In genomic region chr7:105519336-105519735, GRCm38 (mm10) we compare ENCODE assay signal across 15 mouse cellular contexts. TPM values are rescaled to one million over a fixed set of nuclear protein-coding genes. Genes with fewer than 3 reads are reported as not detected.
DNase-seq lines count a peak whose midpoint lies in the region; ATAC-seq and TF ChIP-seq lines count a peak whose summit lies in the region.
"Had no signal": no experiment of that assay in that cellular context is flagged by ENCODE, and none has a peak within 500 bp of the region (broad histone marks: within the 10 kb centered on the region; RNA-seq: fewer than 3 reads in every experiment).

No protein-coding gene starts in this region.

- 39% methylated on average over 11 of the region's 11 CpGs for WGBS in kidney, embryonic 16.5 days
- WGBS in kidney, adult 2 months, result 54% methylated on average over 11 of the region's 11 CpGs
- WGBS in olfactory bulb, adult 2 months, result 41% methylated on average over 11 of the region's 11 CpGs
- WGBS in forebrain, embryonic 12.5 days, result 74% methylated on average over 11 of the region's 11 CpGs
- 68% methylated on average over 11 of the region's 11 CpGs for WGBS in midbrain, embryonic 13.5 days

- no peaks in the 10 kb centered on the region for H3K27me3 ChIP-seq in kidney, embryonic 16.5 days (ENCODE audit: insufficient read depth, low read length)
- no peaks in the 10 kb centered on the region for H3K27me3 ChIP-seq in kidney, adult 2 months (replicated peaks; ENCODE audit: control insufficient read depth, insufficient read depth, low read length)
- no peaks in the 10 kb centered on the region for H3K27me3 ChIP-seq in Patski
- 0 out of 2 replicates have a peak, but pooled peaks cover 4% of the 10 kb centered on the region for H3K27me3 ChIP-seq in forebrain, embryonic 12.5 days
- peaks cover 17% of the 10 kb centered on the region for H3K27me3 ChIP-seq in midbrain, embryonic 13.5 days
- H3K27me3 ChIP-seq: embryonic facial prominence, embryonic 15.5 days; hindbrain, embryonic 12.5 days had no signal

- H3K27ac ChIP-seq in kidney, embryonic 16.5 days (ENCODE audit: low read length), result no peak overlapping the region
- no peak overlapping the region for H3K27ac ChIP-seq in kidney, adult 2 months (ENCODE audit: insufficient read depth, low read depth, low read length)
- peak overlapping the region; percentile 29; the same call in 1 of the 2 replicates for H3K27ac ChIP-seq in olfactory bulb, adult 2 months (ENCODE audit: insufficient read depth, low read depth, low read length)
- H3K27ac ChIP-seq in forebrain, embryonic 12.5 days, result no peak overlapping the region
- no peak overlapping the region for H3K27ac ChIP-seq in midbrain, embryonic 13.5 days
- H3K27ac ChIP-seq: embryonic facial prominence, embryonic 15.5 days; hindbrain, embryonic 12.5 days; limb, embryonic 13.5 days had no signal

- DNase-seq in kidney, adult 2 months, result no peak
- DNase-seq in Patski (ENCODE audit: low read depth, low spot score), result no peak
- DNase-seq in frontal cortex, postnatal 14 days (ENCODE audit: low spot score in 2 of 2), result peak; percentile 69 to 82
- DNase-seq in thymus, postnatal 4 days, result no peak
- DNase-seq: adrenal gland, adult 2 months; gastrocnemius, postnatal 10 days; kidney, adult 18-20 months; lung, embryonic 14.5 days had no signal

- H3K9ac ChIP-seq in kidney, embryonic 16.5 days (replicated peaks; ENCODE audit: low read length), result no peak overlapping the region
- H3K9ac ChIP-seq in forebrain, embryonic 12.5 days, result no peak overlapping the region
- H3K9ac ChIP-seq in midbrain, embryonic 13.5 days (replicated peaks), result no peak overlapping the region
- H3K9ac ChIP-seq: embryonic facial prominence, embryonic 15.5 days; hindbrain, embryonic 12.5 days; limb, embryonic 13.5 days; lung, embryonic 14.5 days had no signal

- peak; percentile 32; the same call in 1 of the 2 replicates for ATAC-seq in kidney, embryonic 16.5 days (ENCODE audit: low FRiP score, low TSS enrichment)
- peak; percentile 56 for ATAC-seq in Patski
- no peak for ATAC-seq in forebrain, embryonic 12.5 days (ENCODE audit: low FRiP score)
- no peak for ATAC-seq in midbrain, embryonic 13.5 days

- TF ChIP-seq CTCF in kidney, adult 2 months (conservative IDR thresholded peaks at IDR 0.05; ENCODE audit: insufficient read depth, insufficient read length, low read depth, low read length), result no peak
- no peak for TF ChIP-seq CTCF in Patski (IDR thresholded peaks at IDR 0.05)
- TF ChIP-seq CTCF in olfactory bulb, adult 2 months (IDR thresholded peaks at IDR 0.05; ENCODE audit: insufficient read depth, low read depth, low read length), result no peak

- POLR2A ChIA-PET in Patski (lab: Charles Lee), result no interaction called here

- no peak for TF ChIP-seq POLR2A in kidney, adult 2 months (IDR thresholded peaks at IDR 0.05; ENCODE audit: low read depth, low read length)
- no peak for TF ChIP-seq POLR2A in olfactory bulb, adult 2 months (IDR thresholded peaks at IDR 0.05; ENCODE audit: insufficient read depth, low read depth, low read length)

- H3K4me3 ChIP-seq in kidney, embryonic 16.5 days (ENCODE audit: low read length), result no peak overlapping the region
- H3K4me3 ChIP-seq in kidney, adult 2 months (ENCODE audit: insufficient read depth, low read depth, low read length), result no peak overlapping the region
- H3K4me3 ChIP-seq in olfactory bulb, adult 2 months (ENCODE audit: insufficient read depth, low read depth, low read length), result no peak overlapping the region
- no peak overlapping the region for H3K4me3 ChIP-seq in forebrain, embryonic 12.5 days (replicated peaks)
- no peak overlapping the region for H3K4me3 ChIP-seq in midbrain, embryonic 13.5 days (replicated peaks)
- H3K4me3 ChIP-seq: embryonic facial prominence, embryonic 15.5 days; hindbrain, embryonic 12.5 days; limb, embryonic 13.5 days had no signal

- H3K4me1 ChIP-seq in kidney, embryonic 16.5 days (ENCODE audit: insufficient read depth, low read length), result 0 out of 2 replicates have a peak, but pooled peaks cover 3% of the 10 kb centered on the region
- peaks cover 5% of the 10 kb centered on the region; the same call in 1 of the 2 replicates for H3K4me1 ChIP-seq in kidney, adult 2 months (ENCODE audit: control insufficient read depth, insufficient read depth, low read length)
- peaks cover 7% of the 10 kb centered on the region for H3K4me1 ChIP-seq in olfactory bulb, adult 2 months (ENCODE audit: control insufficient read depth, insufficient read depth, low read length)
- H3K4me1 ChIP-seq in forebrain, embryonic 12.5 days, result peaks cover 8% of the 10 kb centered on the region; the same call in 1 of the 2 replicates
- peaks cover 13% of the 10 kb centered on the region for H3K4me1 ChIP-seq in midbrain, embryonic 13.5 days (replicated peaks)

- in situ Hi-C loops in Patski (cut with MboI; ENCODE audit: low pct_unique_long_range_greater_than_20kb), result loop anchor here (5.0 to 25.0 kb wide), 2 partner anchors 112 to 1307 kb away; partner anchors contain the start of gene Trim6

- CTCF ChIA-PET in Patski (lab: Charles Lee), result interaction anchor here (1.3 to 2.2 kb wide), 3 partner anchors 11 to 108 kb away, joined by 5 to 11 read pairs (median 7); no protein-coding TSS in a partner anchor

- H3K36me3 ChIP-seq in kidney, embryonic 16.5 days (ENCODE audit: insufficient read depth, low read length), result no peaks in the 10 kb centered on the region
- H3K36me3 ChIP-seq in kidney, adult 2 months (ENCODE audit: control insufficient read depth, insufficient read depth, low read length), result no peaks in the 10 kb centered on the region
- H3K36me3 ChIP-seq in forebrain, embryonic 12.5 days (replicated peaks), result no peaks in the 10 kb centered on the region
- H3K36me3 ChIP-seq in midbrain, embryonic 13.5 days, result no peaks in the 10 kb centered on the region
- H3K36me3 ChIP-seq: embryonic facial prominence, embryonic 15.5 days; hindbrain, embryonic 12.5 days; limb, embryonic 13.5 days had no signal

- H3K4me2 ChIP-seq in kidney, embryonic 16.5 days (replicated peaks; ENCODE audit: low read depth, low read length), result no peak overlapping the region
- H3K4me2 ChIP-seq in forebrain, embryonic 12.5 days, result no peak overlapping the region
- H3K4me2 ChIP-seq in midbrain, embryonic 13.5 days (replicated peaks), result no peak overlapping the region
- H3K4me2 ChIP-seq: embryonic facial prominence, embryonic 15.5 days; hindbrain, embryonic 12.5 days; limb, embryonic 13.5 days; lung, embryonic 14.5 days had no signal

- H3K9me3 ChIP-seq in kidney, embryonic 16.5 days (ENCODE audit: low read length), result no peaks in the 10 kb centered on the region
- H3K9me3 ChIP-seq in forebrain, embryonic 12.5 days, result no peaks in the 10 kb centered on the region
- H3K9me3 ChIP-seq in midbrain, embryonic 13.5 days, result no peaks in the 10 kb centered on the region
- H3K9me3 ChIP-seq: embryonic facial prominence, embryonic 15.5 days; hindbrain, embryonic 12.5 days; limb, embryonic 13.5 days had no signal

RNA-seq across cellular contexts. Expression of gene Smpd1, which starts 34.8 kb away (rescaled TPM):
- polyA plus RNA-seq in kidney, embryonic 16.5 days (2015; fragmentation: Nextera tagmentation; extraction: Ambion mirVana), result 58.7 and 60.7 TPM in 2 replicates
- polyA plus RNA-seq in kidney, adult 2 months (2012; rRNA removed), result 109 and 144 TPM in 2 replicates
- polyA plus RNA-seq in Patski (2021), result 103 TPM
- not detected in 2 replicates for polyA plus RNA-seq in olfactory bulb, adult 2 months (2012; ENCODE audit: insufficient read depth, insufficient read length, low replicate concordance, missing spikeins)
- 42.5 and 43.6 TPM in 2 replicates for polyA plus RNA-seq in forebrain, embryonic 12.5 days (2016; fragmentation: Nextera tagmentation; extraction: Ambion mirVana)
- polyA plus RNA-seq in midbrain, embryonic 13.5 days (2015; fragmentation: Nextera tagmentation; extraction: Ambion mirVana), result 66.3 and 68.9 TPM in 2 replicates

RNA-seq across cellular contexts. Expression of gene Cavin3, which starts 37.2 kb away (rescaled TPM):
- 59.4 and 75.7 TPM in 2 replicates for polyA plus RNA-seq in kidney, embryonic 16.5 days (2015; fragmentation: Nextera tagmentation; extraction: Ambion mirVana)
- polyA plus RNA-seq in kidney, adult 2 months (2012; rRNA removed), result 21.4 and 27.9 TPM in 2 replicates
- 7.6 TPM for polyA plus RNA-seq in Patski (2021)
- polyA plus RNA-seq in olfactory bulb, adult 2 months (2012; ENCODE audit: insufficient read depth, insufficient read length, low replicate concordance, missing spikeins), result not detected in 2 replicates
- polyA plus RNA-seq in forebrain, embryonic 12.5 days (2016; fragmentation: Nextera tagmentation; extraction: Ambion mirVana), result 20.2 and 24.7 TPM in 2 replicates
- 18.3 and 22.1 TPM in 2 replicates for polyA plus RNA-seq in midbrain, embryonic 13.5 days (2015; fragmentation: Nextera tagmentation; extraction: Ambion mirVana)

Comparison
In these comparisons a context has a peak if more than half of its experiments do, and no peak if none do; other contexts are left out.
1. ATAC-seq: peak in kidney, embryonic 16.5 days (single experiment) and Patski (single experiment); none in forebrain, embryonic 12.5 days (single experiment) and midbrain, embryonic 13.5 days (single experiment).
2. DNase-seq: peak in frontal cortex, postnatal 14 days (2 of 2); none in kidney, adult 2 months (single experiment), Patski (single experiment) and thymus, postnatal 4 days (single experiment).